Mouse (Mus musculus) midbrain, embryonic 11.5 days (tissue): ENCODE results near the gene Cep170b. TPM values are rescaled to one million over a fixed set of nuclear protein-coding genes. Genes with fewer than 3 reads are reported as not detected.

Experiments
- ATAC-seq: fragments of 200-750 bp; cut with Nextera tagmentation; 2 replicates; pipeline ENCODE4 v1.8.0; 2017; ENCODE audit warnings: moderate TSS enrichment, moderate library complexity; ENCODE audit not compliant: low FRiP score
- DNase-seq: peaks from one replicate; pipeline ENCODE4 v3.0.0; 2015; ENCODE audit warnings: low spot score; ENCODE audit errors: missing footprints
- H3K27ac ChIP-seq: fragments of 300-500 bp; sonication (generic); 2 replicates; pipeline ENCODE4 v1.5.1; 2014; ENCODE audit warnings: low read depth, low read length
- H3K27me3 ChIP-seq: fragments of 300-500 bp; sonication (generic); 2 replicates; pipeline ENCODE4 v1.6.1; 2014; ENCODE audit warnings: mild to moderate bottlenecking, low read length, moderate library complexity, mixed read lengths; ENCODE audit not compliant: control insufficient read depth, insufficient read depth
- H3K36me3 ChIP-seq: fragments of 300-500 bp; sonication (generic); 2 replicates; pipeline ENCODE4 v1.6.1; 2014; ENCODE audit warnings: mild to moderate bottlenecking, low read length, moderate library complexity, mixed read lengths; ENCODE audit not compliant: control insufficient read depth, insufficient read depth
- H3K4me1 ChIP-seq: fragments of 300-500 bp; sonication (generic); 2 replicates; pipeline ENCODE4 v1.6.1; 2014; ENCODE audit warnings: low read length; ENCODE audit not compliant: control insufficient read depth, insufficient read depth
- H3K4me2 ChIP-seq: fragments of 300-500 bp; sonication (generic); 2 replicates; pipeline ENCODE4 v1.6.1; 2014; ENCODE audit warnings: mild to moderate bottlenecking, moderate library complexity
- H3K4me3 ChIP-seq: fragments of 300-500 bp; sonication (generic); 2 replicates; pipeline ENCODE4 v1.5.1; 2014; ENCODE audit warnings: low read depth, low read length
- H3K9ac ChIP-seq: fragments of 300-500 bp; sonication (generic); 2 replicates; pipeline ENCODE4 v1.6.1; 2014; ENCODE audit warnings: low read length
- H3K9me3 ChIP-seq: fragments of 300-500 bp; sonication (generic); 2 replicates; pipeline ENCODE4 v1.6.1; 2016; ENCODE audit warnings: low read length; ENCODE audit not compliant: control insufficient read depth
- WGBS: fragments of 180-500 bp; shearing (Covaris S2); extraction: QIAGEN DNeasy Blood & Tissue Kit; methylation state at CpG from one replicate; pipeline ENCODE4 v1.1.7; 2014; 5-methylcytosine and 5-hydroxymethylcytosine counted together
- polyA plus RNA-seq: library from polyadenylated mRNA; unstranded; fragments of >200 nt; fragmentation: Nextera tagmentation; extraction: Ambion mirVana; gene quantifications from 2 replicates; pipeline ENCODE4 v1.2.1, GENCODE M21; 2014

Cep170b gene
- polyA plus RNA-seq, 1 experiment from 2014 or later, result 5.2 TPM

- Histone ChIP-seq H3K27me3 (no peaks in the 10 kb centered on the region), H3K9ac (no peak overlapping the region), H3K9me3 (no peaks in the 10 kb centered on the region), H3K4me1 (no peaks in the 10 kb centered on the region), H3K27ac (no peak overlapping the region), H3K36me3 (no peaks in the 10 kb centered on the region), H3K4me2 (no peak overlapping the region), H3K4me3 (no peak overlapping the region)
- DNase-seq (no peak), ATAC-seq (no peak)
- 83% methylated on average over 4 of the region's 4 CpGs for WGBS
Observed at GRCm38 (mm10) chr12:112763176-112763575, 42.9 kb downstream of the Cep170b start.

GRCm38 (mm10) chr12:112764141-112764540 is 43.9 kb downstream of the Cep170b start:
- Histone ChIP-seq H3K9me3 (no peaks in the 10 kb centered on the region), H3K36me3 (no peaks in the 10 kb centered on the region), H3K27ac (no peak overlapping the region), H3K9ac (no peak overlapping the region), H3K27me3 (no peaks in the 10 kb centered on the region), H3K4me1 (no peaks in the 10 kb centered on the region), H3K4me2 (no peak overlapping the region), H3K4me3 (no peak overlapping the region)
- ATAC-seq (no peak), DNase-seq (no peak)
- 85% methylated on average over 5 of the region's 5 CpGs for WGBS

GRCm38 (mm10) chr12:112764991-112765390 is 44.7 kb downstream of the Cep170b start:
- H3K9ac ChIP-seq, result no peak overlapping the region
- H3K27me3 ChIP-seq, result no peaks in the 10 kb centered on the region
- H3K27ac ChIP-seq, result no peak overlapping the region
- no peaks in the 10 kb centered on the region for H3K4me1 ChIP-seq
- no peaks in the 10 kb centered on the region for H3K9me3 ChIP-seq
- 89% methylated on average over 7 of the region's 7 CpGs for WGBS
- H3K36me3 ChIP-seq, result no peaks in the 10 kb centered on the region
- H3K4me2 ChIP-seq, result no peak overlapping the region
- H3K4me3 ChIP-seq, result no peak overlapping the region
- DNase-seq (no peak), ATAC-seq (no peak)

GRCm38 (mm10) chr12:112766586-112766985 is 46.3 kb downstream of the Cep170b start:
- H3K27me3 ChIP-seq, result no peaks in the 10 kb centered on the region
- H3K27ac ChIP-seq, result no peak overlapping the region
- no peak overlapping the region for H3K9ac ChIP-seq
- no peaks in the 10 kb centered on the region for H3K36me3 ChIP-seq
- no peaks in the 10 kb centered on the region for H3K4me1 ChIP-seq
- 91% methylated on average over 7 of the region's 7 CpGs for WGBS
- H3K4me3 ChIP-seq, result no peak overlapping the region
- no peak for ATAC-seq
- H3K4me2 ChIP-seq, result no peak overlapping the region
- DNase-seq, result no peak
- no peaks in the 10 kb centered on the region for H3K9me3 ChIP-seq

- H3K9me3 ChIP-seq, result no peaks in the 10 kb centered on the region
- DNase-seq (no peak), ATAC-seq (no peak)
- no peak overlapping the region for H3K4me2 ChIP-seq
- 90% methylated on average over 16 of the region's 16 CpGs for WGBS
- no peak overlapping the region for H3K4me3 ChIP-seq
- H3K36me3 ChIP-seq, result no peaks in the 10 kb centered on the region
- H3K9ac ChIP-seq, result no peak overlapping the region
- H3K27me3 ChIP-seq, result no peaks in the 10 kb centered on the region
- H3K27ac ChIP-seq, result no peak overlapping the region
- no peaks in the 10 kb centered on the region for H3K4me1 ChIP-seq
Observed at GRCm38 (mm10) chr12:112767036-112767890, 47.0 kb downstream of the Cep170b start.

- Histone ChIP-seq H3K4me3 (no peak overlapping the region), H3K36me3 (no peaks in the 10 kb centered on the region), H3K4me1 (no peaks in the 10 kb centered on the region), H3K9me3 (no peaks in the 10 kb centered on the region), H3K27ac (no peak overlapping the region), H3K27me3 (no peaks in the 10 kb centered on the region), H3K9ac (no peak overlapping the region), H3K4me2 (no peak overlapping the region)
- 91% methylated on average over 8 of the region's 8 CpGs for WGBS
- no peak for DNase-seq
- no peak for ATAC-seq
Observed at GRCm38 (mm10) chr12:112768166-112768565, 47.9 kb downstream of the Cep170b start.

GRCm38 (mm10) chr12:112769031-112769430 is 48.8 kb downstream of the Cep170b start:
- 84% methylated on average over 6 of the region's 6 CpGs for WGBS
- ATAC-seq, result no peak
- Histone ChIP-seq H3K4me2 (no peak overlapping the region), H3K4me1 (no peaks in the 10 kb centered on the region), H3K4me3 (no peak overlapping the region), H3K27ac (no peak overlapping the region), H3K27me3 (no peaks in the 10 kb centered on the region), H3K36me3 (no peaks in the 10 kb centered on the region), H3K9me3 (no peaks in the 10 kb centered on the region), H3K9ac (no peak overlapping the region)
- DNase-seq, result no peak

- no peak overlapping the region for H3K9ac ChIP-seq
- no peaks in the 10 kb centered on the region for H3K9me3 ChIP-seq
- no peak overlapping the region for H3K4me3 ChIP-seq
- H3K4me1 ChIP-seq, result no peaks in the 10 kb centered on the region
- H3K4me2 ChIP-seq, result no peak overlapping the region
- H3K36me3 ChIP-seq, result no peaks in the 10 kb centered on the region
- no peak overlapping the region for H3K27ac ChIP-seq
- WGBS, result 74% methylated on average over 2 of the region's 2 CpGs
- ATAC-seq (no peak), DNase-seq (no peak)
- H3K27me3 ChIP-seq, result no peaks in the 10 kb centered on the region
Observed at GRCm38 (mm10) chr12:112769751-112770150, 49.5 kb downstream of the Cep170b start.

GRCm38 (mm10) chr12:112770396-112770795 is 50.1 kb downstream of the Cep170b start:
- WGBS, result 74% methylated on average over 4 of the region's 4 CpGs
- Histone ChIP-seq H3K27ac (no peak overlapping the region), H3K4me3 (no peak overlapping the region), H3K4me2 (no peak overlapping the region), H3K27me3 (no peaks in the 10 kb centered on the region), H3K4me1 (no peaks in the 10 kb centered on the region), H3K9ac (no peak overlapping the region), H3K9me3 (no peaks in the 10 kb centered on the region), H3K36me3 (no peaks in the 10 kb centered on the region)
- ATAC-seq (no peak), DNase-seq (no peak)
